Mouse (Mus musculus): ENCODE data around the gene Antxr2.

The Antxr2 gene

DNA sequence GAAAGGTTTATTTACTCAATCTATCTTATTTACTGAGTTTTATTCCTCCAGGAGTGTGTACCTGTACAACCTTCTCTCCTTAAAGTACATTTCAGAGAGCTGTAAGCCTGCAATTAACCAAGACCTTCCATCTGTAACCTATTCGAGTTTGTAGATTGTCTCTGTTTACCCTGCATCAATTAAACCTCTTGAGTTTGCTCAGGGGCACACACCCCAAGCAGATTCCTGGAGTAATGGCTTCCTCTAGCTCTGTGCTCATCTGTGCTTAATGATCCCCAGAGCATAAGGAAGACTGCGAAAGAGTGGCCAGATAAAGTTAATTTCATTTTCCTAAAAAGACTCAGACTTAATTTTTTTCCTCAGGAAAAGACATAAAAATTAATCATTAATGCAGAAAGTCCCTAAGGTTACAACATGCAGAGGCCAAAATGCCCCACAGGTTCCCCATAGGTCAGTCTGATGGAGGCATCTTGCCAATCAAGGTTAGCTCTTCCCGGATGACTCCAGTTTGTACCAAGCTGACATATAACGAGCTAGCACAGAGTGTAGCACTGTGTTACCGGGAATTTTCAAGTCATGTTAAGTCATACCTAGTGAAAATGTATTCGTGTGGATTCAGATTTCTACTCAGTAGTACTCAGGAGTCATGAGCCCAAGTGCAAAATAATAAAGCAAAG, 34.2 kb downstream of the Antxr2 start:
- in situ Hi-C loops (cut with MboI, MseI) = no loop called here

- in situ Hi-C loops (cut with MboI, MseI) = no loop called here
Observed at GRCm38 (mm10) chr5:97995881-97996280, 35.0 kb downstream of the Antxr2 start.

- in situ Hi-C loops (cut with MboI, MseI) = loop anchor here in 1 of 2 experiments (5.0 kb wide), 1 partner anchor 36 kb away; no protein-coding TSS in a partner anchor
Observed at GRCm38 (mm10) chr5:97986656-97987294, 44.1 kb downstream of the Antxr2 start.

DNA sequence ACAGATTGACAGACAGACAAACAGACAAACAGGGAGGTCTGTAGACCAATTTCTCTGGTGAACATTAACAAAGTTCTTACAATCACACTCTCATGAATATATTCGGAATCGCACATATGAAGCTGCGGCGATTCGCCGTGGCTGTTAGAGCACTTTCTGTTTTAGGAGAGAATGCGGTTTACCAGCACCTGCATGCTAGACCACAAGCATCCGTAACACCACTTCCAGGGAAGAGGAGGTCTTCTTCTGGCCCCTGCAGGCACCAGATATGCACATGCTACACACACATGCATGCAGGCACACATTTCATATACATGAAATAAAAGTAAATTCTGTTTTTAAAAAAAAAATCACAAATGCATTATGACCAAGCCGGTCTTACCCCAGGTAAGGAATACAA, 47.5 kb downstream of the Antxr2 start:
- in situ Hi-C loops (cut with MboI, MseI) = no loop called here

DNA sequence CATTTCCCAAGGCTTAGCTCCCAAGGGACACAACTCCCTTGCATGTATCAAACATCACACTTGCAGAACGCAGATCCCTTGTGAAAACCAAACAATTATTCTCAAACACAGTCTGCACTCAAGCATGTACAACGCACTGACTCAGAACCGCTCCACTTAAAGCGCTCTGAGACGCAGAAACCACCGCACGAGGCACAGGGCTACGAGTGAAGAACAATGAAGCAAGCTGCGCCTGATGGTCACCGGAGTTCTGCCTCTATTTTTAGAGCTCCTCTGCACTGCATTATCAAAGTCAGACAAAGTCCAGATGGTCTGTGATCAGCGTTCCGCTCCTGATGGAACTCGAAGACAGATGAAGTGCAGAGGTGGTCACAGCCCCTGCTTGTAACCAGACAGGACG, 50.4 kb downstream of the Antxr2 start:
- in situ Hi-C loops (cut with MboI, MseI) = no loop called here

- in situ Hi-C loops (cut with MboI, MseI) = no loop called here
Observed at GRCm38 (mm10) chr5:97973293-97973692, 57.5 kb downstream of the Antxr2 start.

GRCm38 (mm10) chr5:97972029-97972428, 58.8 kb downstream of the Antxr2 start:
- in situ Hi-C loops (cut with MboI, MseI) = no loop called here

- in situ Hi-C loops (cut with MboI, MseI) = no loop called here
Observed at GRCm38 (mm10) chr5:97971236-97971635, 59.6 kb downstream of the Antxr2 start.

- in situ Hi-C loops (cut with MboI, MseI) = no loop called here
Observed at GRCm38 (mm10) chr5:97967044-97967443, 63.8 kb downstream of the Antxr2 start.

DNA sequence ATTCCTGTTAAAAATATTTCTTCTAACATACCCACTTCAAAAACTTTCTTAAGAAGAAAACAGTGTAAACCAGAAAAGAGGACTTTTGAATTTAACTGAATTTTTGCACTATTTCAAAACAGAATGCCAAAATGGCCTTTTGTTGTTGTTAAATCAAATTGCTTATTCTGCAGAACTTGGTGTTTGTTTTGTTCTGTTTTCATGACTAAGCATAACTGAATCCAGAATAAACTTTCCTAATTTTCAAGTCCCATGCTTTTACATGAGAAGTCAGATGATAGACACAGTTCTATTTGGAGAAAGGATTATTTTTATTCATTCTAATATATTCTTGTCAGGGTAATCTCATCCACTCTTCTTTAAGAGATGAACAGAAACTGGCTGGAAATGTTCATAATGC, 64.7 kb downstream of the Antxr2 start:
- in situ Hi-C loops (cut with MboI, MseI) = no loop called here

GRCm38 (mm10) chr5:97964444-97964843, 66.4 kb downstream of the Antxr2 start:
- in situ Hi-C loops (cut with MboI, MseI) = no loop called here

DNA sequence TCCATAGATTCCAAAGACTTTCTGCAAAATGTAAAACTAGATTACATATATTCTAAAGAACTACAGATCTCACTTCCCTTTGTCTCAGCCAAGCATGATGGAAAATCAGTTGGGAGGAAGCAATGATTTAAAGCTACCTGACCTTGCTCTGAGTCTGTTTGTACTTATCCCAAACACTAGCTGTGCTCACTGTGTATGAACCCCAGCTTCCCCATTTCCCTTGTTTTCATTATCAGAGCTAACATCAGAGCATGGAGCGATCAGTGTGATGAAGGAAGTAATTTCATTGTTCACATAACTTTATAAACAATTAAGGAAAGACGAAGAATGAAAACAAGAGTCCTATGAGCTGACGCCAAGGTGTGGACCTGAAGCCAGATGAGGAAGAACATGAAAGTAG, 68.3 kb downstream of the Antxr2 start:
- in situ Hi-C loops (cut with MboI, MseI) = no loop called here

DNA sequence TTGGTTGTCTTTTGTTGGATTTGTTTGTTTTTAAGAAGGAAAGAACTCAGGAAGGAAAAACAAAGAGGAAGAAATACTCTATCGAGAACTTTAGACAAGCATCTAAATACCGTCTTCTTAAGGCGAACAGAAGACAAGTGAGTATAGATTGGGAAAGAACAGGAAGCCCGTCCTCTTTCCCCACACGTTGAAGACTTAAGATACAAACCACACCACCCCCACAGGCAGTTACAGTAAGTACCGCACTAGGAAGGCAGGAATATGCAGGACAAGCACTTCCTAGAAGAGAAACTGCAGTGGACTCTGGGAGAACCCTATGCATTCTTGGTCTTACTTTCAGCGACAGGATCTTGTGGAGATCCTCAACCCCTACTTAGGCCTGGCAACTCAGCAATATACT, 69.1 kb downstream of the Antxr2 start:
- in situ Hi-C loops (cut with MboI, MseI) = no loop called here

DNA sequence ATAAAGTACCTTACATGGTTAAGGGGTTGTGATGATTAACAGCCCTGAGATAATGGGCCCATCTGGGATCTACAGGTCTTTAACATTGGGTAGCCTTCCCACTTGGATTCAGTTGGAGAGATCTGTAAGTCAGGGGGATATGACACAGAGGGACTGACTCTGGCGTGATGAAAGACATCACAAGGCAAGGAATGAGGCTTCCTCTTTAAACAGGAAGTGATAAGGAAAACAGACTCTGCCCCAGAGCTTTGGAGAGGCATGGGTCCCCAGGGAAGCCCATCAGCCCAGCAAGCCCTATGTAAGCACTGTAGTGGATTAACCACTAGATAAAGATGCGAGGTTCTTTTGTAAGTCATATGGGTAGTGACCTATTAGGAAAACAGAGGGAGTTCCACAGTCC, 71.2 kb downstream of the Antxr2 start:
- in situ Hi-C loops (cut with MboI, MseI) = no loop called here

DNA sequence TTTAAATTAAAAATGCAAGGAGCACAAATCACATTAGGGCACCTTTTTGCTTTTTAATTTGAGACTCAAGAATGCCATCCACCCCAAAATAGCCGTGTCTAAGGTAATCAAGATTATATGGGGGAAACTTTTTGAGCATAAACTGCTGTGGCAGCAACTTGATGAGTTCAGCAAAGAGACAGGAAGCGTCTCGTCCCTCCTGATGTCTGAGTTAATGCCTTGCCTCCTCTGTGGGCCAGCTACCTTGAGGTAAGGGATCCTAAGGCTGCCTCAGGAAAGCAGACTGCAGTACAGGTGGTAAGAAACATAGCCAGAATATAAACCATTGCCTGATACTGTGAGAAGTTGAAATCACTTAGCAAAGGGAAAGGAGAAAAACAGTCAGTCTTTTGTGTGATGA, 71.8 kb downstream of the Antxr2 start:
- in situ Hi-C loops (cut with MboI, MseI) = no loop called here

- in situ Hi-C loops (cut with MboI, MseI) = no loop called here
Observed at GRCm38 (mm10) chr5:97957501-97957900, 73.3 kb downstream of the Antxr2 start.

DNA sequence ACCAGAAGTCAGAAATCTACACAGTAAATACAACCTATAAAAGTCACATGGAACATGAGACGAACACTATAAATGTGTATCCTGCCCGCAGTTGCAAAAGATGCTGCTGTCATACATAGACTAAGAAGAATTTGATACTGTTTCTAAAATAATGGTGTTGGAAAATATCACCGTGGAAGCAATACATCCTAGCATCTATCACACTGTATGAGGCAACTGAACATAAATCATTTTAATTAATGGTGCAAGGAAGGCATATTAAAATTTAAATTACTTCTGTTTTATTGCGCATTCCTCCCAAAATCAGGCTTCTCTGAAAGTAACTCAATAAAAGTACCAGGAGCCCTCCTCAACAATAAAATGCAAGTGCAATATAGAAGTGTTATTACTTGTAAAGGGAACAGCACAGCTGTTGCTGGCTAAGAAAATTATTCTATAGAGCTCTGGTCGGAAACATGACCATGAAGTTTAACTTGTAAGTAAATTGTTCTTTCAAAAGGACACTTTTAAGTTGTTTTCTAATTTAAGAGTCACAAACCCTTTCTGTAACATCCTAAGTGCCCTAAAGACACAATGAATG, 76.6 kb downstream of the Antxr2 start:
- in situ Hi-C loops (cut with MboI, MseI) = no loop called here

- in situ Hi-C loops (cut with MboI, MseI) = no loop called here
Observed at GRCm38 (mm10) chr5:97953241-97953920, 77.5 kb downstream of the Antxr2 start.

DNA sequence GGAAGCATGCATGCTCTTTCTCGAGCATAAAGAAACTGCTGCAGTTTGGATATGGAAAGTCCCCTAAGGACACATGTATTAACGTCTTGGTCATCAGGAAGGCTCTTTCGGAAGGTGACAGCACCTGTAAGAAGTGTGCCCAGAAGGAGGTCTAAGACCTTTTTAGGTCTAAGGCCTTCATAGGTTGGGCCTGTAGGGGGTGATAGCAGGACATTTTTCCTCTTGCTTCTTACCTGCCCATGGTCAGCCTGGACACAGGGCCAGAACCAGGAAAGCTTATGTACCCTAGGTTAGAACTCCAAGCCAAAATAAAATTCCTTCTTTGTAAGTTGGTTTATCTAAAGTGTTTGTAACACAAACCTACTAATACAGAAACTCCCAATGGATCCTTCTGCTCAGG, 83.6 kb downstream of the Antxr2 start:
- in situ Hi-C loops (cut with MboI, MseI) = no loop called here

GRCm38 (mm10) chr5:97946236-97946635, 84.6 kb downstream of the Antxr2 start:
- in situ Hi-C loops (cut with MboI, MseI) = no loop called here

DNA sequence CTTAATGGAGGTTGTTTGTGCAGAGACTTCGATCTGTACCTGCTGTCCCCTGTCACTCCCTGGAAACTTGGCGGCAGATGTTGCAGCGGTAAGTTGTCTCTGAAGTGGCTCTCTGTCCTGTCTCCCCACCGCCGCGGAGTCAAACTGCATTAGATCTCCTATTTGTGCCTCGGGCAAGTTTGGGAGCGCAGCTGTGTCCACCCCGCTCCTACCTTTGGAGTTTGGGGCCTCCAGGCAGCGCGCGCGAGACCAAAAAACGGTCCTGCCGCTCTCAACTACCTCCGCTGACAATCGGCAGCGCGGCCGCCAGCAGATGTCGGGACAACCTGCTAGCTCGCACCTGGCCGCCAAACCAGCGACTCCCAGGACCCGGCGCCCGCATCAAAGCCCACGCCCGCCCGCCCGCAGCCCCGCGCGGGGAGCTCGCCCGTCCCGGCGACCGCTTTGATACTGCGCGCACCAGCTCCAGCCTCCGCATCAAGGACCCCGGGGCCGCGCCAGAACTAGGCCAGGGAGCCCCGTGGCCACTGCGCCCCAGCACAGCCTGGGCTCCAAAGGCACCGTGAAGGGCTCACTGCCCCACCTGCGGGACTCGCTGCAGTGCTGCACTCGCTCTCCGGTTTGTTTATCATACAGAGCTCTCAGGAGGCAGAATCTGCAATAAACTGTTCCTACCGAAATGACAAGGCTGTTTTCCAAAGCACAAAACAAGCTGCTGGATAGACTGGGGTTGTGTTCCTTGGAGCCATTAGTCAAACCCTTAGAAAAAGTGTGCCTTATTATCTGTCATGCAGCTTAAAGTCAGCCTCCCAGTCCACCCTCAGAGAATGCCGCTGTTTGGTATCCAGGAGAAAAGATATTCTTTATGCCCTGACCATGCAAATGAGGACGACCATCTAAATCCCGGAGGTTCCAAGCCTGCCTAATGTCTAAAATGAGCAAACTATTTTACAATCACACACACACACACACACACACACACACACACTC, 95.4 kb downstream of the Antxr2 start:
- in situ Hi-C loops (cut with MboI, MseI) = no loop called here

Measured in T-helper 17 cell (primary cell).